Mouse (Mus musculus): ENCODE measurements around the gene Bag2. TPM values are rescaled to one million over a fixed set of nuclear protein-coding genes. Genes with fewer than 3 reads are reported as not detected.

Bag2 gene
- polyA plus RNA-seq (2011; ENCODE audit: insufficient read depth, insufficient read length, low replicate concordance, missing spikeins) = 7.7 and 11.0 TPM in 2 replicates

- H3K4me1 ChIP-seq (ENCODE audit: control insufficient read depth, insufficient read depth, low read length) = peaks cover 2% of the 10 kb centered on the region; the same call in 1 of the 2 replicates
- TF ChIP-seq POLR2A (IDR thresholded peaks at IDR 0.05; ENCODE audit: borderline replicate concordance, control insufficient read depth, low read depth, low read length) (peak; percentile 40; the same call in 1 of the 2 replicates), CTCF (IDR thresholded peaks at IDR 0.05; ENCODE audit: control insufficient read depth, insufficient read depth, low read length) (no peak)
- peak within 1 kb of the TSS; percentile 41 for H3K27ac ChIP-seq (ENCODE audit: control insufficient read depth, insufficient read depth, low read depth, low read length, poor library complexity)
- H3K4me3 ChIP-seq (replicated peaks; ENCODE audit: control insufficient read depth, low read depth, low read length) = peak within 1 kb of the TSS; percentile 56
- WGBS = 1% methylated on average over 54 of the region's 61 CpGs
Measured at GRCm38 (mm10) chr1:33757491-33758041, at the start of gene Bag2. Gene Bag2 (minus strand): TSS chr1:33757795.

- H3K27ac ChIP-seq (ENCODE audit: control insufficient read depth, insufficient read depth, low read depth, low read length, poor library complexity) = no peak overlapping the region
- 85% methylated on average over 2 of the region's 2 CpGs for WGBS
- no peaks in the 10 kb centered on the region for H3K4me1 ChIP-seq (ENCODE audit: control insufficient read depth, insufficient read depth, low read length)
- H3K4me3 ChIP-seq (replicated peaks; ENCODE audit: control insufficient read depth, low read depth, low read length) = no peak overlapping the region
- TF ChIP-seq CTCF (IDR thresholded peaks at IDR 0.05; ENCODE audit: control insufficient read depth, insufficient read depth, low read length) = no peak
- no peak for TF ChIP-seq POLR2A (IDR thresholded peaks at IDR 0.05; ENCODE audit: borderline replicate concordance, control insufficient read depth, low read depth, low read length)
Measured at GRCm38 (mm10) chr1:33803323-33803722, 45.7 kb upstream of the Bag2 start.

GRCm38 (mm10) chr1:33799620-33800019 is 42.0 kb upstream of the Bag2 start:
- Histone ChIP-seq H3K27ac (ENCODE audit: control insufficient read depth, insufficient read depth, low read depth, low read length, poor library complexity) (no peak overlapping the region), H3K4me1 (ENCODE audit: control insufficient read depth, insufficient read depth, low read length) (no peaks in the 10 kb centered on the region; the same call in 1 of the 2 replicates), H3K4me3 (replicated peaks; ENCODE audit: control insufficient read depth, low read depth, low read length) (no peak overlapping the region)
- TF ChIP-seq POLR2A (IDR thresholded peaks at IDR 0.05; ENCODE audit: borderline replicate concordance, control insufficient read depth, low read depth, low read length) (no peak), CTCF (IDR thresholded peaks at IDR 0.05; ENCODE audit: control insufficient read depth, insufficient read depth, low read length) (no peak)
- WGBS = 76% methylated on average over 3 of the region's 3 CpGs

- no peaks in the 10 kb centered on the region for H3K4me1 ChIP-seq (ENCODE audit: control insufficient read depth, insufficient read depth, low read length)
- WGBS = 36% methylated on average over 3 of the region's 3 CpGs
- TF ChIP-seq POLR2A (IDR thresholded peaks at IDR 0.05; ENCODE audit: borderline replicate concordance, control insufficient read depth, low read depth, low read length) (no peak), CTCF (IDR thresholded peaks at IDR 0.05; ENCODE audit: control insufficient read depth, insufficient read depth, low read length) (no peak)
Measured at GRCm38 (mm10) chr1:33788493-33788892, 30.9 kb upstream of the Bag2 start.

GRCm38 (mm10) chr1:33788072-33788471 is 30.5 kb upstream of the Bag2 start:
- Histone ChIP-seq H3K4me1 (ENCODE audit: control insufficient read depth, insufficient read depth, low read length) (no peaks in the 10 kb centered on the region), H3K27ac (ENCODE audit: control insufficient read depth, insufficient read depth, low read depth, low read length, poor library complexity) (no peak overlapping the region), H3K4me3 (replicated peaks; ENCODE audit: control insufficient read depth, low read depth, low read length) (no peak overlapping the region)
- 30% methylated on average over 5 of the region's 5 CpGs for WGBS
- TF ChIP-seq CTCF (IDR thresholded peaks at IDR 0.05; ENCODE audit: control insufficient read depth, insufficient read depth, low read length) (no peak), POLR2A (IDR thresholded peaks at IDR 0.05; ENCODE audit: borderline replicate concordance, control insufficient read depth, low read depth, low read length) (no peak)

More at GRCm38 (mm10) chr1:33788493-33788892, 30.9 kb upstream of the Bag2 start:
- H3K27ac ChIP-seq (ENCODE audit: control insufficient read depth, insufficient read depth, low read depth, low read length, poor library complexity) = no peak overlapping the region
- no peak overlapping the region for H3K4me3 ChIP-seq (replicated peaks; ENCODE audit: control insufficient read depth, low read depth, low read length)

- Histone ChIP-seq H3K4me3 (replicated peaks; ENCODE audit: control insufficient read depth, low read depth, low read length) (no peak overlapping the region), H3K27ac (ENCODE audit: control insufficient read depth, insufficient read depth, low read depth, low read length, poor library complexity) (no peak overlapping the region), H3K4me1 (ENCODE audit: control insufficient read depth, insufficient read depth, low read length) (no peaks in the 10 kb centered on the region)
- no peak for TF ChIP-seq POLR2A (IDR thresholded peaks at IDR 0.05; ENCODE audit: borderline replicate concordance, control insufficient read depth, low read depth, low read length)
- no peak for TF ChIP-seq CTCF (IDR thresholded peaks at IDR 0.05; ENCODE audit: control insufficient read depth, insufficient read depth, low read length)
- WGBS = 91% methylated on average over 5 of the region's 5 CpGs
Measured at GRCm38 (mm10) chr1:33784561-33784960, 27.0 kb upstream of the Bag2 start.

- Histone ChIP-seq H3K4me3 (replicated peaks; ENCODE audit: control insufficient read depth, low read depth, low read length) (no peak overlapping the region), H3K27ac (ENCODE audit: control insufficient read depth, insufficient read depth, low read depth, low read length, poor library complexity) (no peak overlapping the region), H3K4me1 (ENCODE audit: control insufficient read depth, insufficient read depth, low read length) (no peaks in the 10 kb centered on the region)
- 90% methylated on average over 14 of the region's 14 CpGs for WGBS
- TF ChIP-seq CTCF (IDR thresholded peaks at IDR 0.05; ENCODE audit: control insufficient read depth, insufficient read depth, low read length) = no peak
- no peak for TF ChIP-seq POLR2A (IDR thresholded peaks at IDR 0.05; ENCODE audit: borderline replicate concordance, control insufficient read depth, low read depth, low read length)
Measured at GRCm38 (mm10) chr1:33776175-33776611, 18.6 kb upstream of the Bag2 start.

- WGBS = 93% methylated on average over 9 of the region's 9 CpGs
- H3K4me3 ChIP-seq (replicated peaks; ENCODE audit: control insufficient read depth, low read depth, low read length) = no peak overlapping the region
- TF ChIP-seq CTCF (IDR thresholded peaks at IDR 0.05; ENCODE audit: control insufficient read depth, insufficient read depth, low read length) (no peak), POLR2A (IDR thresholded peaks at IDR 0.05; ENCODE audit: borderline replicate concordance, control insufficient read depth, low read depth, low read length) (no peak)
- no peak overlapping the region for H3K27ac ChIP-seq (ENCODE audit: control insufficient read depth, insufficient read depth, low read depth, low read length, poor library complexity)
- no peaks in the 10 kb centered on the region for H3K4me1 ChIP-seq (ENCODE audit: control insufficient read depth, insufficient read depth, low read length)
Measured at GRCm38 (mm10) chr1:33772106-33772505, 14.5 kb upstream of the Bag2 start.
